Mouse (Mus musculus): ENCODE measurements around the gene Fam209. TPM values are rescaled to one million over a fixed set of nuclear protein-coding genes. Genes with fewer than 3 reads are reported as not detected.

The Fam209 gene
- total and polyA plus RNA-seq, 2 experiments from 2014 or later = 0.23 to 2.3 TPM

DNA sequence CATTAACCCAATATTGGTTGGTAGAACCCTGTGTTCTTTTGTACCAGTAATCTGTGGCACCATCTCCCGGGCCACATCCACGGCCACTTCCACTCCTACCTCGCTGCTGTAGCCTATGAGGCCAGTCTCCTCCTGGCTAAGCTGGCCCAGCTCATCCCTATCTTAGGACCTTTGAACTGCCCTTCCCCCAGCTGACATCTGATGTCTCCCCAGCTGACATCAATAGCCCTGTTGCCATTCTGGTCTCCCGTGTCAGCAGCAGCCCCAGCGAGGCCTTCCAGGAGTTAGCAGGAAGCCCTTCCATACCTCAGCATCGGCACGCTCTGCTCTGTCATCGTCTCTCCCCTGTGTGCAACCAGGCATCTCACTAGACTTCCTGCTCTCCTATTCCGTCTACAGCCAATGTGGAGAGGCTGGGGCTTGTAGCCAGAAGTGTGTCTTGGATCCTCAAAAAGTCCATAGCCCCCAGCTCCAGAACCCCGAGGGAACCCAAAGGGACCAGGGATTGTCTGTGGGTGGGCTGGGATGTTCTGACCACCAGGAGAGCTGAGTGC, 4.5 kb downstream of the Fam209 start:
- H3K9me3 ChIP-seq (ENCODE audit: low read length) = no peaks in the 10 kb centered on the region
- no peak overlapping the region for H3K9ac ChIP-seq
- ATAC-seq = no peak
- H3K4me1 ChIP-seq (ENCODE audit: insufficient read depth) = no peaks in the 10 kb centered on the region
- TF ChIP-seq CTCF (IDR thresholded peaks at IDR 0.05; ENCODE audit: low read depth) = no peak
- 48% methylated on average over 10 of the region's 10 CpGs for WGBS
- no peaks in the 10 kb centered on the region for H3K36me3 ChIP-seq (ENCODE audit: insufficient read depth)
- no peak overlapping the region for H3K27ac ChIP-seq (ENCODE audit: low read depth, low read length)
- H3K27me3 ChIP-seq (ENCODE audit: insufficient read depth, low read length) = no peaks in the 10 kb centered on the region
- no peak for DNase-seq
- H3K4me2 ChIP-seq (ENCODE audit: low read depth) = no peak overlapping the region
- H3K4me3 ChIP-seq (ENCODE audit: low read depth, low read length) = no peak overlapping the region

DNA sequence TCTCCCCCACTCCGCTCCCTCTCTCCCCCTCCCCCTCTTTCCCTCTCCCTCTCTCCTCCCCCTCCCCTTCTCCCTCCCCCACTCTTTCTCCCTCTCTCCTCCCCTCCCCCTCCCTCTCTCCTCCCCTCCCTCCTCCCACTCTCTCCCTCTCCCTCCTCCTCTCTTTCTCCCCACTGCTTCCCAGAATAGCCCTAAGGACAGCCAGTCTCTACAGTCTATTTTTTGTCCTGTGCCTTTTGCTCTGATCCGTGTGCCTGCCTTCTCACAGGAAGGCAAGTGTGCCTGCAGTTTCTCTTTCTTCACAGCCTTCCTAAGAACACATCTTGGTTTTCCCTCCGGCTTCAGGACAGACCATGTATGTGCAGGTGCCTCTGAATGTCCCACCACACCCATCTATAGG, 5.0 kb downstream of the Fam209 start:
- Histone ChIP-seq H3K27me3 (ENCODE audit: insufficient read depth, low read length) (no peaks in the 10 kb centered on the region), H3K27ac (ENCODE audit: low read depth, low read length) (no peak overlapping the region), H3K4me3 (ENCODE audit: low read depth, low read length) (no peak overlapping the region), H3K4me1 (ENCODE audit: insufficient read depth) (no peaks in the 10 kb centered on the region), H3K36me3 (ENCODE audit: insufficient read depth) (no peaks in the 10 kb centered on the region), H3K9ac (no peak overlapping the region), H3K9me3 (ENCODE audit: low read length) (no peaks in the 10 kb centered on the region), H3K4me2 (ENCODE audit: low read depth) (no peak overlapping the region)
- DNase-seq = no peak
- no peak for TF ChIP-seq CTCF (IDR thresholded peaks at IDR 0.05; ENCODE audit: low read depth)
- ATAC-seq = no peak
- 43% methylated on average over 3 of the region's 3 CpGs for WGBS

DNA sequence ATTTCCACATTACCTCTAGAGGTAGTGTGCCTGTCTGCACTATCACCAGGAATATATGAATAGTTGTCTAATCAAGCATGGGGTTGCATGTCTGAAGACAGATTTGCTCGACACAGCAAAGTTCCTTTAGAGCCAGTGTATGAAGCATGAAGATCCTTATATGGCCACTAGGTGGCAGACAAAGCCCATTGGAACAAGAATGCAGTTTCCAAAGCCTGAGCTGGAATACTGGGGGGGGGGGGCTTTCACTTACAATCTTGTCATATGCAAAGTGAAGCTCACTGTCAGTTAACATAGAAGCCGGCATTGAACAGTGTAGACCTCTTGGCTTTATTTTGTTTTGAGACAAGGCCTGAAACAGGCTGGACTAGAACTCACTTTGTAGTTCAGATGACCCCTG, 5.5 kb downstream of the Fam209 start:
- no peaks in the 10 kb centered on the region for H3K36me3 ChIP-seq (ENCODE audit: insufficient read depth)
- 1% methylated on average over 2 of the region's 2 CpGs for WGBS
- no peak overlapping the region for H3K4me3 ChIP-seq (ENCODE audit: low read depth, low read length)
- H3K9ac ChIP-seq = no peak overlapping the region
- H3K27me3 ChIP-seq (ENCODE audit: insufficient read depth, low read length) = no peaks in the 10 kb centered on the region
- DNase-seq (peak; percentile 87), ATAC-seq (peak; percentile 79)
- H3K9me3 ChIP-seq (ENCODE audit: low read length) = no peaks in the 10 kb centered on the region
- TF ChIP-seq CTCF (IDR thresholded peaks at IDR 0.05; ENCODE audit: low read depth) = peak; percentile 92
- no peak overlapping the region for H3K27ac ChIP-seq (ENCODE audit: low read depth, low read length)
- H3K4me2 ChIP-seq (ENCODE audit: low read depth) = no peak overlapping the region
- no peaks in the 10 kb centered on the region for H3K4me1 ChIP-seq (ENCODE audit: insufficient read depth)

DNA sequence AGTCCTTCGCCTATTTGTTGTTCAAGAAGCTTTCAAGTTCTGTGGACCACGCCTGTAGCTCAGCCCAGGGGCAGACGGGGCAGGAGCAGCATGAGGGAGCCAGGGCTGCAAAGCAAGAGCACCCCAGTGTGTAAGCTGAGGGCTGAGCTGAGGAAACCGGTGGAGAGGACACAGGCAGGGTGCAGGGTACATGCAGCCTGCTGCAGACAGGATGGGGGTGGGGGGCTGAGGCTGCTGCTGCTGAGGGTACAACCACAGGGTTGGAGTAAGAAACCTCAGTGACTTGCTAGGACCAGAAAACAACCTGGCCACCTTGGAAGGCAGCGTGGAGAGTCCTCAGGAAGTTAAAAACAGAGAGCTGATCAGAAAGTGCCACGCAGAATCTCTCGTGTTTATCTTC, 8.0 kb downstream of the Fam209 start:
- ATAC-seq (no peak), DNase-seq (no peak)
- Histone ChIP-seq H3K4me2 (ENCODE audit: low read depth) (no peak overlapping the region), H3K9ac (no peak overlapping the region), H3K27me3 (ENCODE audit: insufficient read depth, low read length) (no peaks in the 10 kb centered on the region), H3K36me3 (ENCODE audit: insufficient read depth) (no peaks in the 10 kb centered on the region), H3K27ac (ENCODE audit: low read depth, low read length) (no peak overlapping the region), H3K9me3 (ENCODE audit: low read length) (no peaks in the 10 kb centered on the region), H3K4me3 (ENCODE audit: low read depth, low read length) (no peak overlapping the region), H3K4me1 (ENCODE audit: insufficient read depth) (no peaks in the 10 kb centered on the region)
- 67% methylated on average over 7 of the region's 7 CpGs for WGBS
- no peak for TF ChIP-seq CTCF (IDR thresholded peaks at IDR 0.05; ENCODE audit: low read depth)

DNA sequence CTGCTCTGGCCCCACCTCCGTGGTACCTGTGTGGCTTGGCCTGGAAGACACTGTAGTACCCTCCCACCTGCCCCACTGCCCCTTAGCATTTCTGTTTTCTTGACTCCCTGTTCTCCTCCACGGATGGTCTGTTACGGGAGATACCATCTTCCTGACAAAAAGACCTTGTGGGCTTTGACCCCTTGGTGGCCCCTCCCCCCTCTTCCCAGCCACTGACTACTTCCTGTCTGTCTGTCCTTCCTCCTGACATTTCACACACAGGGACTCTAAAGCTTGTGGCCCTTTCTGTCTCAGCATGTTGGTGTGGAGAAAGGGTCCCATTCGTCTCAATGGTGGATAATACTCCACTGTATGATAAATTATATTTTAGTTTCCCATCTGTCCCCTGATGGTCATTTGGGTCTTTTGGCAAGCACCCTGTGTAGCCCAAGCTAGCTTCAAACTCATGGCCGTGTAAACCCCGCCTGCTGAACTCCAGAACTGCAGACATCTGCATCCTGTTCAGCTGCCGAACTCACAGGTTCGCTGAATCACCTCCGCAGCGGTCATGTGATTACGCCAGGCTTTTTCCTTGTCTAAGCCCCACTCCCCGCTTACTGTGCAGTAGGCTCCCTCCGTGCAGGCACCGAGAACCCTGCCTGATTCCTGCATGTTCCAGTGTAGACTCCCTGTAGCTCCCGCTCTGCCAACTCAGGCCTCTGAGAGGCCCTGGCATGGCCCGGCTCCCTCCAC, 9.5 kb downstream of the Fam209 start:
- H3K36me3 ChIP-seq (ENCODE audit: insufficient read depth) = no peaks in the 10 kb centered on the region
- no peak for TF ChIP-seq CTCF (IDR thresholded peaks at IDR 0.05; ENCODE audit: low read depth)

GRCm38 (mm10) chr2:172483766-172484413, 11.6 kb downstream of the Fam209 start:
- peak; percentile 86 for ATAC-seq

More for the DNA sequence above, 9.5 kb downstream of the Fam209 start:
- no peaks in the 10 kb centered on the region for H3K9me3 ChIP-seq (ENCODE audit: low read length)
- H3K4me1 ChIP-seq (ENCODE audit: insufficient read depth) = no peaks in the 10 kb centered on the region
- no peaks in the 10 kb centered on the region for H3K27me3 ChIP-seq (ENCODE audit: insufficient read depth, low read length)
- 85% methylated on average over 16 of the region's 16 CpGs for WGBS
- H3K4me3 ChIP-seq (ENCODE audit: low read depth, low read length) = no peak overlapping the region
- no peak overlapping the region for H3K9ac ChIP-seq
- no peak overlapping the region for H3K27ac ChIP-seq (ENCODE audit: low read depth, low read length)
- no peak overlapping the region for H3K4me2 ChIP-seq (ENCODE audit: low read depth)
- ATAC-seq (no peak), DNase-seq (no peak)

More at GRCm38 (mm10) chr2:172483766-172484413, 11.6 kb downstream of the Fam209 start:
- Histone ChIP-seq H3K9me3 (ENCODE audit: low read length) (no peaks in the 10 kb centered on the region), H3K36me3 (ENCODE audit: insufficient read depth) (no peaks in the 10 kb centered on the region), H3K27me3 (ENCODE audit: insufficient read depth, low read length) (no peaks in the 10 kb centered on the region), H3K27ac (ENCODE audit: low read depth, low read length) (no peak overlapping the region), H3K4me3 (ENCODE audit: low read depth, low read length) (no peak overlapping the region), H3K4me1 (ENCODE audit: insufficient read depth) (no peaks in the 10 kb centered on the region), H3K9ac (no peak overlapping the region), H3K4me2 (ENCODE audit: low read depth) (no peak overlapping the region)
- TF ChIP-seq CTCF (IDR thresholded peaks at IDR 0.05; ENCODE audit: low read depth) = no peak
- 61% methylated on average over 14 of the region's 14 CpGs for WGBS
- peak; percentile 84 for DNase-seq

Measured in forebrain, postnatal 0 days (tissue).